Mouse (Mus musculus) heart, postnatal 0 days (tissue): ENCODE measurements around the gene Phactr1.

Experiments
- CTCF ChIP-seq: IDR thresholded peaks from 2 replicates; pipeline ENCODE4 v1.5.1; 2016; ENCODE audit warnings: antibody characterized with exemption, control low read depth, low read depth
- EP300 ChIP-seq: IDR thresholded peaks from 2 replicates; pipeline ENCODE4 v1.6.1; 2016; ENCODE audit warnings: antibody characterized with exemption, low read depth

- no peak for TF ChIP-seq CTCF
- no peak for TF ChIP-seq EP300
These were observed 259.8 kb downstream of the Phactr1 start for GRCm38 (mm10) chr13:42940271-42940670.
